Mouse (Mus musculus) thymus, postnatal 0 days (tissue): Measurements from ENCODE around the gene Pradc1. TPM values are rescaled to one million over a fixed set of nuclear protein-coding genes. Genes with fewer than 3 reads are reported as not detected.

ENCODE experiments used
- DNase-seq: peaks from one replicate; pipeline ENCODE4 v3.0.0-alpha.2; 2015; ENCODE audit warnings: low spot score
- polyA plus RNA-seq: library from polyadenylated mRNA; unstranded; fragments of >200 nt; fragmentation: Nextera tagmentation; extraction: Ambion mirVana; gene quantifications from 2 replicates; pipeline ENCODE4 v1.2.1, GENCODE M21; 2015

The Pradc1 gene
- polyA plus RNA-seq, 1 experiment from 2014 or later: 51.9 TPM

- peak; percentile 24 for DNase-seq
Measured at GRCm38 (mm10) chr6:85397165-85397564, 54.6 kb downstream of the Pradc1 start.

Other genes with a start within 250 kb of the Pradc1 start
- 4.4 and 5.1 TPM in 2 replicates for gene Sfxn5, start 118.5 kb downstream of the Pradc1 start, polyA plus RNA-seq
- gene Rab11fip5, start 77.3 kb downstream of the Pradc1 start, polyA plus RNA-seq: 4.3 and 4.7 TPM in 2 replicates
- 0.22 TPM in 1 of 2 replicates, not detected in the other for gene Noto, start 28.1 kb downstream of the Pradc1 start, polyA plus RNA-seq
- gene Smyd5, start 20.0 kb downstream of the Pradc1 start, polyA plus RNA-seq: 28.6 and 29.1 TPM in 2 replicates
- 415 and 437 TPM in 2 replicates for gene Cct7, start 456 bp downstream of the Pradc1 start, polyA plus RNA-seq
- 0.04 TPM in 1 of 2 replicates, not detected in the other for gene Fbxo41, start 51.0 kb upstream of the Pradc1 start, polyA plus RNA-seq
- gene Egr4, start 61.6 kb upstream of the Pradc1 start, polyA plus RNA-seq: 0.05 TPM in 1 of 2 replicates, not detected in the other
- 2.6 and 2.9 TPM in 2 replicates for gene Alms1, start 135.6 kb upstream of the Pradc1 start, polyA plus RNA-seq